Mouse (Mus musculus) left cerebral cortex, adult 18-20 months (tissue): Measurements from ENCODE around the gene Bmf. TPM values are rescaled to one million over a fixed set of nuclear protein-coding genes. Genes with fewer than 3 reads are reported as not detected.
A peak's percentile ranks its signal among the peaks of the same experiment; 100 is the strongest.
"Not testable (repeated sequence)": the region's sequence is repeated elsewhere in the genome, so short reads cannot be mapped to it uniquely, and the experiment has no call there.

ENCODE experiments used
- DNase-seq, 2 experiments: peaks; one replicate each; pipeline ENCODE4 v3.0.0; 2021 to 2022; ENCODE audit warnings: low spot score in 2 of 2, mixed read lengths in 1 of 2
- long read RNA-seq, 2 experiments: library from polyadenylated mRNA; stranded (forward); transcript quantifications; one replicate each; pipeline ENCODE4 v2.0.0; 2021
- total RNA-seq, 2 experiments: library from RNA; stranded (reverse); gene quantifications; 2 replicates each; pipeline ENCODE4 v1.2.3; 2021

Bmf gene
- total RNA-seq = 1 to 10 TPM; 1.8 TPM
- long read RNA-seq, experiment 1 = 0 reads
- long read RNA-seq, experiment 2, full-length matches to known transcripts = 1 of 2 reads
- long read RNA-seq, experiment 2, partial matches to known transcripts = 0 of 2 reads
- long read RNA-seq, experiment 2, other reads (novel, unspliced or antisense) = 1 of 2 reads

GRCm38 (mm10) chr2:118549507-118550473, at the start of gene Bmf:
Gene Bmf (minus strand): TSS chr2:118549687.
- peak; percentile 90 to 91 for DNase-seq

DNA sequence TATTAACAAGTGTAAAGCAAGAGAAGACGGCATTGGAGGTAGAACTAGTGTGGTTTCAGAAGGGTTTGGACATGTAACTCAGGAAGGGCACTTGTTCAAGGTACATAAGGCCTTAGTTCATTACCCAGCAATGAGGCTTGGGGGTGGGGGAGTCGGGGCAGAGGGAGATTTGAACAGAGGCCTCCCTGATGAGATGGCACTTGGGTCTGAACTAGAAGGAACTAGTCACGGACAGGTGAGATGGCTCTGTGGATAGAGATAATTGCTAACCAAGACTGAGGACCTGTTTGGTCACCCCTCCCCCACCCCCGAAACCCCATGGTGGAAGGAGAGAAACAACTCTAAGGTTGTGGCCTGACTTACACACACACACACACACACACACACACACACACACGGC, 49.6 kb upstream of the Bmf start:
- DNase-seq = no peak

GRCm38 (mm10) chr2:118597673-118598568, 48.4 kb upstream of the Bmf start, which contains the start of gene Bub1b:
Gene Bub1b (plus strand): TSS chr2:118598211.
- peak; percentile 91 to 93 for DNase-seq

- DNase-seq = no peak
These were observed 41.6 kb upstream of the Bmf start for GRCm38 (mm10) chr2:118591083-118591482.

DNA sequence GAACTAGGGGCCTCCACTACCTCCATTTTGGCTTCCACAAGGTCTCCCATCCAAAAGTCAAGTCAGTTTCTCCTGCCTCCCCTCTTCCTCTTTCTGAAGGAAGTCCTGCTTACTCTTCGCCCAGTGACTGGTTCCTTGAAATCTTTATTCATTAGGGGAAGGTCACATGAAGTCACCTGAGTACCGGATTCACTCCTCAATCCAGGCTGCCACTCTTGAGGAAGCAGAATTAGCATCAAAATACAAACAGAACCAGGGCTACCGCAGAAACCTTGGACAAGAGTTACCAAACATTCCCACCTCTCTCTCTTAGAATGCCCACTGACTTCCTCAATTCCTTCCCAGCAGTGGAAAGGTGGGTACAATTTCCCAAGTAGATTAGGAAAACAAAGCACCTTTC, 38.2 kb upstream of the Bmf start:
- no peak for DNase-seq

DNA sequence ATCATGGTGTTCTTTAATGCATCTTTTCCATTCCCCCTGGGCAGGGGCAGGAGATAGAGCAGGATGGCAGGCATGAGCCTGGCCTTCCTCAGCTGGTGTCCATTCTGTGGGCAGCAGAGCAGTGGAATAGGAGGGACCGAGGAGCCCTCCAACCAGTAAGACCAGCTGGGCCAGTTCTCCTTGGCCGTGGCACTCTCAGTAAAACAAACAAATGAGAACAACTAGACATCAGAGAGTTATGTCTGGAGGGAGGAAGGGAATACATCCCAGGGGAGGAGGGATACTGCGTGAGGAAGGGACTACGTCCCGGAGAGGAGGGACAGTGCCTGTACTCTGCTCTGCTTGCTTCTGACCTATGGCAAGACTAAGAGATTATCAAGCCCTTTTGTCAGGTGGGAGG, 36.5 kb upstream of the Bmf start:
- no peak for DNase-seq

DNA sequence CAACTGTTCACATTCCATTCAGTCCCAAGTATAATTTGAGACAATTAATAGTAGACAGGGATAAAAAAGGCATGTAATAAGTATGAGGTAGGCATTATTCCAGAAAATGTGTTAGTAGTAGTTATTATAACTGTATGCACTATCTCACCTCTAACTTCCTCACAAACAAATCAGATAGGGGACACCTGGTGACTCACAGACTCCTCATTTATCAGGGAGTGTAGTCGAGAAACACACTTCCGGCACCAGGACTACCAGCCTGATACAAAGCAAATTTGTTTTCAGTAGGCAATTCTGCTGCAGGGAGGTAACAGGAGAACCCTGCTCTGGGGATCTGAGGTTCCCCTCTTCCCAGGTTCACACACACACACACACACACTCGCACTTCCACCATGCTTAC, 23.6 kb upstream of the Bmf start:
- DNase-seq = no peak

- DNase-seq = no peak
These were observed 22.8 kb upstream of the Bmf start for GRCm38 (mm10) chr2:118572183-118572836.

- no peak for DNase-seq
These were observed 21.5 kb upstream of the Bmf start for GRCm38 (mm10) chr2:118570939-118571338.

GRCm38 (mm10) chr2:118567179-118567578, 17.7 kb upstream of the Bmf start:
- no peak for DNase-seq

GRCm38 (mm10) chr2:118562431-118562830, 12.9 kb upstream of the Bmf start:
- no peak for DNase-seq

GRCm38 (mm10) chr2:118562015-118562414, 12.5 kb upstream of the Bmf start:
- DNase-seq = no peak

GRCm38 (mm10) chr2:118558426-118558825, 8.9 kb upstream of the Bmf start:
- no peak for DNase-seq

GRCm38 (mm10) chr2:118554356-118554990, 5.0 kb upstream of the Bmf start:
- not testable (repeated sequence) for DNase-seq

DNA sequence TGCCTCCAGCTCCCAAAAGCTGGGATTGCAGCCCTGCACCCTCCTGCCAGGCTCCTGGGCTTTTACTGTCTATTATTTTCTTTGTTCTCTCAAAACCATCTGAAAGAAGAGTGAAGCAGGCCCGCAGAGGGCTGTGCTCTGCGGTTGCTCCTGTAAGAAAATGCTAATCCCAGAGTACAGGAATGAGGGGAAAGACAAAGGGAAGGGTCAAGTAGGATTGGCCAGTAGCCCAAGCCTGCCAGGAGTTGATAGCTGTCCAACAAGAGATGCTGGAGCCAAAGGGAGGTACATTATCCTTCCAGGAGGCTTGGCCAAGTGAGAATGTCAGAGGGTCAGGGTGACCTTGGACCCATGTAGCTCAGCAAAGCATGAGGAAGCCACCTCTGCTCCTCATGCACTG, 2.1 kb upstream of the Bmf start:
- DNase-seq = no peak

DNA sequence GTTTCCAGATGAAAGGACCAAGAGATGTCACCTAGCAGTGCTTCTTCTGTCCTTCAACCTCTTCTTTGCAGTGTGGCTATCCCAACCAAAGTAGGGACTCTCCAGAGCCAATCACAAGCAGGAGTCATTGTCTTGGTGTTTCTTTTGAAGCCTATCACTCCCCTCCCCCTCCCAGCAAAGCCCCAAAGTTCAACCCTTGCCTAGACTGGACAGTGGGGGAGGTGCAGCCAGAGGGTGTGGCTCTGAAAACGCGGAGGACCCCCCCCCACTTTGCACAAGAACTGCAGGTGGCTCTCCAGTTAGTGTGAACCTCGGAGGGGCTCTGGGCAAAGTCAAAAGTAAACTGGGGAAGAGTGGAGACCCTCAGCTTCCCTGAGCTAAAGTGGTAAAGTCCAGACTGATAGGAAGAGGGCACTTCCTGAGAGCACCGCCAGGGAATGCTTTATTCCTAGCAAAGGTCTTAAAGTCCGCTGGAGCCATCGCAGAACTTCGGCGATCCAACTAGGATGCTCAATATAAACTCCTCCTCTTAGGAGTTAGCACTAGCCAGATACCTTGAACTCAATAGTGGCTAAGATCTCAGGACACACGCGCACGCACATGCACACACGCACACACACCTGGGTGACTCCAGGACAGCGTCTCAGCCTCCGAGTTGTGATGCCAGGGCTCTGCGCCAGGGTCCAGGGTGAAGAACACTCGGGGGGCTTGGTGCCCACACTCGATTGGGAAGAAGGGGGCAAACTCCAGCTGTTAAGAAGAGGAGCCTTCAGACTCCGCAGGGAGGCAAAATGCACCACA, 866 bp downstream of the Bmf start:
- DNase-seq = no peak

DNA sequence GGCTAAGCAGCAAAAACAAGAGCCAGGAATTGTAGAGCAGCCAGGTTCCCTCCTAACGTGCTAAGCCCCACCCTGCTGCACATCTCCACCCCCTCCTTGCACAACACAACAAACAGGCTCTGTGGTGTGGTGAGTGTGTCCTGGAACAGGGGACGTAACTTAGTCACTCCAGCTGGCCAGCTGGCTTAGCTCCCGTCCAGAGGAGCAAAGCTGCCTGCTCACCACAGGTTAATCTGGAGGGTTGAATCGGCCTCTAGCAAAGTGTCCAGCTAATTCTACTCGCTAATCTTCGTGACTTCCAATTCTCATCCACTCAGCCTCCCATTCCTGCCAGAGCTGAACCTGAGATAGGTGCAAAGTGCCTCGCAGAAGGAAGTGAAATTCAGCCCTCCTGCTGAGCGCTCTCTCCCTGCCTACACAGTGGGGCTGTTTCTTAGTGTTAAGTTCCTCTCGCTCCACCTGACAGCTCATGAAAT, 1.9 kb downstream of the Bmf start:
- no peak for DNase-seq

GRCm38 (mm10) chr2:118546798-118547165, 2.7 kb downstream of the Bmf start:
- no peak for DNase-seq

DNA sequence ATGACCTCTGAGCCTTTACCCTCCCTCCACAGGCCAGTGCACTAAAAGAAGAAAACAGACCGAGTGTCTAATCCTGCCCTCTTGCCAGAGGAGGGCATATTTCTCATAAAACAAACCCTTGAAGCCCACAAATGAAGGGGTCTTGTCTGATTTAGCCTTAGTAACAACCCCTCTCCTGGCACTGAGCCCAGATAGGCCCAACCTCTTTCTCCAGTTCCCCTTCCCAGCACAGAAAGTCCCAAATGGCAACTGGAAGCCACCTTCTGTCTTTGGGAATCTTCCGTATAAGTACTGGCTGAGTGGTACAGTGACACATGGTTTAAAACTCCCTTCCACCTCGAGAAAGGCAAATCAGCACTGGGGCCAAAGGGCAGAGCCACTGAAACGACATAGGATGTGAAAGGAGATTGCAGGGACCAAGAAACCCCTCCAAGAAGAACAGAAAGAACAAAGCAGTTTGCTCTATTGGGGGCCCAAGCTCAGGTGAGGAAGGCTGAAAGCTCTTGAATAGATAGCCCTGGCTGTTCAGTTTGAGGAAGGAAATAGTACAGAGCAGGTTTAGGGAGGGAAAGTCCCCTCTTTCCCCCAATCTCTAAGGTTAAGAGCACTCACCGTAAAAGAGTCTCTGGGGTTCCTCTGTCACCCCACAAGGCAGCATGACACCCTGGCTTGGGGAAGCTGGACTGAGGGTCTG, 3.2 kb downstream of the Bmf start:
- DNase-seq = no peak
